Mouse (Mus musculus): ENCODE results near the gene Rin3. TPM values are rescaled to one million over a fixed set of nuclear protein-coding genes. Genes with fewer than 3 reads are reported as not detected.

Gene Rin3
- total and polyA plus RNA-seq, 2 experiments from 2014 or later, result 1.6 to 3.7 TPM

GRCm38 (mm10) chr12:102308001-102308456 lies 25.2 kb downstream of the Rin3 start:
- Histone ChIP-seq H3K4me1 (ENCODE audit: insufficient read depth, low read length) (0 out of 2 replicates have a peak, but pooled peaks cover 4% of the 10 kb centered on the region), H3K27me3 (ENCODE audit: insufficient read depth, low read length) (no peaks in the 10 kb centered on the region), H3K9ac (replicated peaks; ENCODE audit: low read length, poor library complexity, severe bottlenecking) (no peak overlapping the region), H3K4me2 (ENCODE audit: low read depth, low read length, poor library complexity, severe bottlenecking) (no peak overlapping the region), H3K36me3 (ENCODE audit: insufficient read depth, low read length) (no peaks in the 10 kb centered on the region), H3K27ac (ENCODE audit: low read depth, low read length) (peak overlapping the region; percentile 51), H3K9me3 (ENCODE audit: low read length) (no peaks in the 10 kb centered on the region), H3K4me3 (ENCODE audit: low read depth, low read length) (no peak overlapping the region)
- DNase-seq (ENCODE audit: low spot score) (peak; percentile 67), ATAC-seq (ENCODE audit: low FRiP score) (no peak)
- WGBS, result 37% methylated on average over 6 of the region's 6 CpGs
- no peak for TF ChIP-seq CTCF (IDR thresholded peaks at IDR 0.05)

- ATAC-seq (ENCODE audit: low FRiP score), result peak; percentile 41; the same call in 1 of the 2 replicates
Measured at GRCm38 (mm10) chr12:102308457-102309011, 25.7 kb downstream of the Rin3 start.

GRCm38 (mm10) chr12:102309099-102309799 lies 26.4 kb downstream of the Rin3 start:
- no peaks in the 10 kb centered on the region for H3K9me3 ChIP-seq (ENCODE audit: low read length)
- H3K4me2 ChIP-seq (ENCODE audit: low read depth, low read length, poor library complexity, severe bottlenecking), result no peak overlapping the region
- no peak overlapping the region for H3K27ac ChIP-seq (ENCODE audit: low read depth, low read length)
- H3K27me3 ChIP-seq (ENCODE audit: insufficient read depth, low read length), result no peaks in the 10 kb centered on the region
- DNase-seq (ENCODE audit: low spot score) (no peak), ATAC-seq (ENCODE audit: low FRiP score) (no peak)
- H3K9ac ChIP-seq (replicated peaks; ENCODE audit: low read length, poor library complexity, severe bottlenecking), result no peak overlapping the region
- TF ChIP-seq CTCF (IDR thresholded peaks at IDR 0.05), result no peak
- WGBS, result 87% methylated on average over 11 of the region's 11 CpGs
- no peaks in the 10 kb centered on the region for H3K36me3 ChIP-seq (ENCODE audit: insufficient read depth, low read length)
- no peaks in the 10 kb centered on the region for H3K4me1 ChIP-seq (ENCODE audit: insufficient read depth, low read length)
- no peak overlapping the region for H3K4me3 ChIP-seq (ENCODE audit: low read depth, low read length)

More at GRCm38 (mm10) chr12:102308457-102309011, 25.7 kb downstream of the Rin3 start:
- Histone ChIP-seq H3K27me3 (ENCODE audit: insufficient read depth, low read length) (no peaks in the 10 kb centered on the region), H3K4me1 (ENCODE audit: insufficient read depth, low read length) (0 out of 2 replicates have a peak, but pooled peaks cover 2% of the 10 kb centered on the region), H3K9ac (replicated peaks; ENCODE audit: low read length, poor library complexity, severe bottlenecking) (no peak overlapping the region), H3K9me3 (ENCODE audit: low read length) (no peaks in the 10 kb centered on the region), H3K27ac (ENCODE audit: low read depth, low read length) (peak overlapping the region; percentile 51; the same call in 1 of the 2 replicates), H3K4me3 (ENCODE audit: low read depth, low read length) (no peak overlapping the region), H3K4me2 (ENCODE audit: low read depth, low read length, poor library complexity, severe bottlenecking) (no peak overlapping the region), H3K36me3 (ENCODE audit: insufficient read depth, low read length) (no peaks in the 10 kb centered on the region)
- DNase-seq (ENCODE audit: low spot score), result peak; percentile 79
- 42% methylated on average over 16 of the region's 16 CpGs for WGBS
- no peak for TF ChIP-seq CTCF (IDR thresholded peaks at IDR 0.05)

GRCm38 (mm10) chr12:102309800-102310195 lies 26.9 kb downstream of the Rin3 start:
- 84% methylated on average over 8 of the region's 8 CpGs for whole genome bisulfite sequencing
- H3K36me3 ChIP-seq (ENCODE audit: insufficient read depth, low read length), result no peaks in the 10 kb centered on the region
- H3K4me1 ChIP-seq (ENCODE audit: insufficient read depth, low read length), result no peaks in the 10 kb centered on the region
- H3K27ac ChIP-seq (ENCODE audit: low read depth, low read length), result no peak overlapping the region
- no peak for TF ChIP-seq CTCF (IDR thresholded peaks at IDR 0.05)
- H3K9ac ChIP-seq (replicated peaks; ENCODE audit: low read length, poor library complexity, severe bottlenecking), result no peak overlapping the region
- ATAC-seq (ENCODE audit: low FRiP score) (no peak), DNase-seq (ENCODE audit: low spot score) (no peak)
- no peaks in the 10 kb centered on the region for H3K27me3 ChIP-seq (ENCODE audit: insufficient read depth, low read length)
- no peaks in the 10 kb centered on the region for H3K9me3 ChIP-seq (ENCODE audit: low read length)
- no peak overlapping the region for H3K4me3 ChIP-seq (ENCODE audit: low read depth, low read length)
- H3K4me2 ChIP-seq (ENCODE audit: low read depth, low read length, poor library complexity, severe bottlenecking), result no peak overlapping the region

GRCm38 (mm10) chr12:102310261-102310660 lies 27.4 kb downstream of the Rin3 start:
- no peaks in the 10 kb centered on the region for H3K36me3 ChIP-seq (ENCODE audit: insufficient read depth, low read length)
- H3K27ac ChIP-seq (ENCODE audit: low read depth, low read length), result no peak overlapping the region
- ATAC-seq (ENCODE audit: low FRiP score) (no peak), DNase-seq (ENCODE audit: low spot score) (no peak)
- 93% methylated on average over 3 of the region's 3 CpGs for WGBS
- no peaks in the 10 kb centered on the region for H3K9me3 ChIP-seq (ENCODE audit: low read length)
- no peaks in the 10 kb centered on the region for H3K4me1 ChIP-seq (ENCODE audit: insufficient read depth, low read length)
- H3K9ac ChIP-seq (replicated peaks; ENCODE audit: low read length, poor library complexity, severe bottlenecking), result no peak overlapping the region
- H3K27me3 ChIP-seq (ENCODE audit: insufficient read depth, low read length), result no peaks in the 10 kb centered on the region
- H3K4me3 ChIP-seq (ENCODE audit: low read depth, low read length), result no peak overlapping the region
- TF ChIP-seq CTCF (IDR thresholded peaks at IDR 0.05), result no peak
- no peak overlapping the region for H3K4me2 ChIP-seq (ENCODE audit: low read depth, low read length, poor library complexity, severe bottlenecking)

GRCm38 (mm10) chr12:102311454-102311853 lies 28.6 kb downstream of the Rin3 start:
- TF ChIP-seq CTCF (IDR thresholded peaks at IDR 0.05), result no peak
- ATAC-seq (ENCODE audit: low FRiP score) (no peak), DNase-seq (ENCODE audit: low spot score) (no peak)
- Histone ChIP-seq H3K36me3 (ENCODE audit: insufficient read depth, low read length) (no peaks in the 10 kb centered on the region), H3K4me1 (ENCODE audit: insufficient read depth, low read length) (no peaks in the 10 kb centered on the region), H3K9ac (replicated peaks; ENCODE audit: low read length, poor library complexity, severe bottlenecking) (no peak overlapping the region), H3K27me3 (ENCODE audit: insufficient read depth, low read length) (no peaks in the 10 kb centered on the region), H3K9me3 (ENCODE audit: low read length) (no peaks in the 10 kb centered on the region), H3K27ac (ENCODE audit: low read depth, low read length) (no peak overlapping the region), H3K4me2 (ENCODE audit: low read depth, low read length, poor library complexity, severe bottlenecking) (no peak overlapping the region), H3K4me3 (ENCODE audit: low read depth, low read length) (no peak overlapping the region)
- WGBS, result 89% methylated on average over 5 of the region's 5 CpGs
